Mouse (Mus musculus) MEL-GATA-1-ER (cell line): ENCODE results near the gene Runx3.

Source experiments
- DNase-seq: peaks from one replicate; pipeline ENCODE4 v3.0.0-alpha.2; 2012; ENCODE audit warnings: low read depth; ENCODE audit errors: extremely low read depth

Gene Runx3

GRCm38 (mm10) chr4:135220641-135221040, 100.2 kb downstream of the Runx3 start:
- DNase-seq: no peak

- no peak for DNase-seq
Measured at GRCm38 (mm10) chr4:135221632-135222407, 101.4 kb downstream of the Runx3 start.

GRCm38 (mm10) chr4:135223808-135224207, 103.4 kb downstream of the Runx3 start:
- DNase-seq: no peak

GRCm38 (mm10) chr4:135226008-135226667, 105.7 kb downstream of the Runx3 start:
- DNase-seq: no peak
